Mouse (Mus musculus) Patski (cell line): Measurements from ENCODE around the gene Zswim3. TPM values are rescaled to one million over a fixed set of nuclear protein-coding genes. Genes with fewer than 3 reads are reported as not detected.
A peak's percentile ranks its signal among the peaks of the same experiment; 100 is the strongest.

Source experiments
- ATAC-seq: fragments of 100-300 bp; one replicate; pipeline ENCODE4 v1.8.0; 2021
- CTCF ChIA-PET: fragments of 350-600 bp; sonication (Branson Sonifier 250); formaldehyde crosslinking; loops from one replicate; lab custom pipeline; 2022; ENCODE audit warnings: inconsistent platforms; lab: Charles Lee
- POLR2A ChIA-PET: fragments of 350-600 bp; sonication (Branson Sonifier 250); formaldehyde crosslinking; loops from one replicate; lab custom pipeline; 2022; ENCODE audit warnings: antibody characterized with exemption, inconsistent platforms; lab: Charles Lee
- DNase-seq: peaks from one replicate; pipeline ENCODE4 v3.0.0-alpha.2; 2011; ENCODE audit warnings: low read depth, low spot score
- H3K27me3 ChIP-seq: fragments of 371-371 bp; one replicate; pipeline ENCODE4 v1.5.1; 2021
- CTCF ChIP-seq: fragments of 100-300 bp; IDR thresholded peaks from one replicate; pipeline ENCODE4 v1.5.1; 2021
- in situ Hi-C: fragments of 300-500 bp; cut with MboI; formaldehyde crosslinking; loops from 3 replicates; pipeline ENCODE4 v1.11.1; 2018; ENCODE audit warnings: low pct_unique_long_range_greater_than_20kb, mixed read lengths
- polyA plus RNA-seq: library from polyadenylated mRNA; unstranded; gene quantifications from one replicate; pipeline ENCODE4 v1.2.3, GENCODE M21; 2021

The Zswim3 gene
- polyA plus RNA-seq, 1 experiment from 2014 or later: 6.8 TPM

GRCm38 (mm10) chr2:164803201-164803920 is 1.5 kb upstream of the Zswim3 start:
- POLR2A ChIA-PET: interaction anchor here (0.6 kb wide), 1 partner anchor 236 kb away, joined by 3 read pairs; no protein-coding TSS in a partner anchor

GRCm38 (mm10) chr2:164803921-164804313 is 981 bp upstream of the Zswim3 start:
- in situ Hi-C loops: no loop called here
- ChIA-PET POLR2A (no interaction called here), CTCF (interaction anchor here (1.2 to 5.7 kb wide), 5 partner anchors 10 to 63 kb away, joined by 3 to 53 read pairs (median 4); partner anchors contain the start of genes Ctsa and Zswim1)
- DNase-seq: no peak
- ATAC-seq: no peak
- TF ChIP-seq CTCF: no peak
- H3K27me3 ChIP-seq: no peaks in the 10 kb centered on the region

More at GRCm38 (mm10) chr2:164803201-164803920, 1.5 kb upstream of the Zswim3 start:
- no peaks in the 10 kb centered on the region for H3K27me3 ChIP-seq
- DNase-seq: no peak
- CTCF ChIA-PET: interaction anchor here (1.2 to 5.7 kb wide), 4 partner anchors 10 to 64 kb away, joined by 3 to 53 read pairs (median 10); partner anchors contain the start of gene Ctsa
- TF ChIP-seq CTCF: no peak
- ATAC-seq: no peak
- in situ Hi-C loops: no loop called here

- no peaks in the 10 kb centered on the region for H3K27me3 ChIP-seq
- in situ Hi-C loops: no loop called here
- peak; percentile 24 for ATAC-seq
- DNase-seq: no peak
- TF ChIP-seq CTCF: no peak
- ChIA-PET POLR2A (interaction anchor here (0.9 to 1.8 kb wide), 3 partner anchors 10 to 17 kb away, joined by 3 to 7 read pairs (median 5); partner anchors contain the start of gene Zswim1), CTCF (interaction anchor here (1.2 to 5.7 kb wide), 4 partner anchors 12 to 17 kb away, joined by 4 to 53 read pairs (median 10); partner anchors contain the start of gene Zswim1)
Measured at GRCm38 (mm10) chr2:164805332-164805718, 427 bp downstream of the Zswim3 start.

- no peaks in the 10 kb centered on the region for H3K27me3 ChIP-seq
- no peak for TF ChIP-seq CTCF
- DNase-seq: no peak
- CTCF ChIA-PET: interaction anchor here (1.2 to 5.7 kb wide), 3 partner anchors 11 to 13 kb away, joined by 4 to 53 read pairs (median 4); no protein-coding TSS in a partner anchor
- no peak for ATAC-seq
- POLR2A ChIA-PET: no interaction called here
- in situ Hi-C loops: no loop called here
Measured at GRCm38 (mm10) chr2:164806614-164807013, 1.7 kb downstream of the Zswim3 start.

GRCm38 (mm10) chr2:164813557-164813956 is 8.7 kb downstream of the Zswim3 start:
- no peaks in the 10 kb centered on the region for H3K27me3 ChIP-seq
- ChIA-PET POLR2A (no interaction called here), CTCF (no interaction called here)
- no peak for TF ChIP-seq CTCF
- in situ Hi-C loops: no loop called here
- DNase-seq (no peak), ATAC-seq (no peak)

GRCm38 (mm10) chr2:164815348-164815747 is 10.4 kb downstream of the Zswim3 start:
- ATAC-seq: no peak
- ChIA-PET CTCF (interaction anchor here (1.2 kb wide), 1 partner anchor 21 kb away, joined by 4 read pairs; no protein-coding TSS in a partner anchor), POLR2A (interaction anchor here (1.2 kb wide), 1 partner anchor 10 kb away, joined by 5 read pairs; the partner anchor contains the start of genes Acot8 and Zswim3)
- in situ Hi-C loops: no loop called here
- no peak for TF ChIP-seq CTCF
- H3K27me3 ChIP-seq: no peaks in the 10 kb centered on the region
- no peak for DNase-seq

- no peak for DNase-seq
- in situ Hi-C loops: no loop called here
Measured at GRCm38 (mm10) chr2:164815821-164816220, 10.9 kb downstream of the Zswim3 start.

GRCm38 (mm10) chr2:164817206-164817605 is 12.3 kb downstream of the Zswim3 start:
- POLR2A ChIA-PET: no interaction called here
- in situ Hi-C loops: no loop called here
- TF ChIP-seq CTCF: no peak
- no peaks in the 10 kb centered on the region for H3K27me3 ChIP-seq
- CTCF ChIA-PET: interaction anchor here (1.1 to 1.5 kb wide), 2 partner anchors 10 to 11 kb away, joined by 4 read pairs; no protein-coding TSS in a partner anchor
- ATAC-seq (no peak), DNase-seq (no peak)

More at GRCm38 (mm10) chr2:164815821-164816220, 10.9 kb downstream of the Zswim3 start:
- POLR2A ChIA-PET: interaction anchor here (1.2 kb wide), 1 partner anchor 11 kb away, joined by 5 read pairs; the partner anchor contains the start of genes Acot8 and Zswim3
- CTCF ChIA-PET: interaction anchor here (1.2 kb wide), 1 partner anchor 21 kb away, joined by 4 read pairs; no protein-coding TSS in a partner anchor
- TF ChIP-seq CTCF: no peak
- no peak for ATAC-seq
- H3K27me3 ChIP-seq: no peaks in the 10 kb centered on the region

GRCm38 (mm10) chr2:164817703-164818102 is 12.8 kb downstream of the Zswim3 start:
- in situ Hi-C loops: no loop called here
- no peaks in the 10 kb centered on the region for H3K27me3 ChIP-seq
- ATAC-seq (no peak), DNase-seq (no peak)
- ChIA-PET POLR2A (no interaction called here), CTCF (interaction anchor here (1.1 to 1.5 kb wide), 2 partner anchors 10 to 12 kb away, joined by 4 read pairs; no protein-coding TSS in a partner anchor)
- no peak for TF ChIP-seq CTCF

- CTCF ChIA-PET: interaction anchor here (0.9 to 2.0 kb wide), 2 partner anchors 13 to 27 kb away, joined by 3 to 7 read pairs; partner anchors contain the start of genes Ctsa and Neurl2
- POLR2A ChIA-PET: interaction anchor here (2.0 kb wide), 1 partner anchor 16 kb away, joined by 7 read pairs; the partner anchor contains the start of genes Acot8 and Zswim3
- no peaks in the 10 kb centered on the region for H3K27me3 ChIP-seq
- in situ Hi-C loops: no loop called here
- ATAC-seq (no peak), DNase-seq (no peak)
- no peak for TF ChIP-seq CTCF
Measured at GRCm38 (mm10) chr2:164821060-164821459, 16.2 kb downstream of the Zswim3 start.
